Mouse (Mus musculus) liver, embryonic 14.5 days (tissue): ENCODE measurements around the gene Dolk. TPM values are rescaled to one million over a fixed set of nuclear protein-coding genes. Genes with fewer than 3 reads are reported as not detected.

Experiments used
- ATAC-seq: fragments of 200-750 bp; cut with Nextera tagmentation; 2 replicates; pipeline ENCODE4 v1.8.0; 2017; ENCODE audit warnings: moderate number of reproducible peaks, mild to moderate bottlenecking, moderate library complexity; ENCODE audit not compliant: insufficient read depth
- DNase-seq, 3 experiments: peaks; one replicate each; pipeline ENCODE4 v3.0.0-alpha.2; 2012 to 2013; ENCODE audit warnings: low read depth in 3 of 3, low spot score in 3 of 3
- H3K27ac ChIP-seq: fragments of 300-500 bp; sonication (generic); 2 replicates; pipeline ENCODE4 v1.5.1; 2014; ENCODE audit warnings: moderate library complexity, mild to moderate bottlenecking, control low read depth, inconsistent platforms
- H3K27me3 ChIP-seq: fragments of 300-500 bp; sonication (generic); 2 replicates; pipeline ENCODE4 v1.6.1; 2014; ENCODE audit warnings: mild to moderate bottlenecking, low read length, moderate library complexity; ENCODE audit not compliant: control insufficient read depth, insufficient read depth
- H3K36me3 ChIP-seq: fragments of 300-500 bp; sonication (generic); replicated peaks from 2 replicates; pipeline ENCODE4 v1.6.1; 2014; ENCODE audit warnings: low read depth; ENCODE audit not compliant: control insufficient read depth, insufficient read depth
- H3K4me1 ChIP-seq, 2 experiments: fragments of 200-500 bp in 1 of 2; fragments of 300-500 bp in 1 of 2; sonication (generic) in 1 of 2; replicated peaks; 2 replicates each; pipeline ENCODE4 v1.6.1; 2012 to 2014; ENCODE audit warnings: antibody characterized with exemption in 1 of 2, inconsistent platforms in 1 of 2, low read length in 1 of 2; ENCODE audit not compliant: control insufficient read depth in 2 of 2, insufficient read depth in 2 of 2
- H3K4me2 ChIP-seq: fragments of 300-500 bp; sonication (generic); 2 replicates; pipeline ENCODE4 v1.6.1; 2014; ENCODE audit warnings: low read depth, mild to moderate bottlenecking, control low read depth, moderate library complexity
- H3K4me3 ChIP-seq, 2 experiments: fragments of 200-500 bp in 1 of 2; fragments of 300-500 bp in 1 of 2; sonication (generic) in 1 of 2; 2 replicates each; pipeline ENCODE4 v1.5.1; 2012 to 2014; ENCODE audit warnings: low read depth in 2 of 2, low read length in 2 of 2, mild to moderate bottlenecking in 2 of 2, control low read depth in 1 of 2, inconsistent platforms in 1 of 2, moderate library complexity in 1 of 2; ENCODE audit not compliant: insufficient read depth in 1 of 2
- H3K9ac ChIP-seq: fragments of 300-500 bp; sonication (generic); replicated peaks from 2 replicates; pipeline ENCODE4 v1.6.1; 2014; ENCODE audit warnings: mild to moderate bottlenecking, control low read depth, moderate library complexity
- H3K9me3 ChIP-seq: fragments of 300-500 bp; sonication (generic); 2 replicates; pipeline ENCODE4 v1.6.1; 2016; ENCODE audit warnings: low read length, mixed read lengths; ENCODE audit not compliant: control insufficient read depth
- CTCF ChIP-seq: IDR thresholded peaks from 2 replicates; pipeline ENCODE4 v1.5.1; 2016; ENCODE audit warnings: antibody characterized with exemption, low read depth, control low read depth
- EP300 ChIP-seq: IDR thresholded peaks from 2 replicates; pipeline ENCODE4 v1.6.1; 2016; ENCODE audit warnings: antibody characterized with exemption, low read depth
- WGBS: fragments of 180-500 bp; shearing (Covaris S2); extraction: QIAGEN DNeasy Blood & Tissue Kit; methylation state at CpG from one replicate; pipeline ENCODE4 v1.1.7; 2014; ENCODE audit not compliant: insufficient replicate concordance; 5-methylcytosine and 5-hydroxymethylcytosine counted together
- polyA plus RNA-seq, 2 experiments: library from polyadenylated mRNA; depleted of rRNA in 1 of 2; stranded (reverse) in 1 of 2; unstranded in 1 of 2; fragments of >200 nt; fragmentation: Nextera tagmentation in 1 of 2; extraction: Ambion mirVana in 1 of 2; gene quantifications; 2 replicates each; pipeline versions ENCODE4 v1.2.1 to v1.2.3; 2012 to 2014

Dolk gene
- polyA plus RNA-seq, 2 experiments = 4.6 to 11.4 TPM

GRCm38 (mm10) chr2:30238906-30239465 is 47.1 kb downstream of the Dolk start:
- peaks cover 12 to 31% of the 10 kb centered on the region in 2 experiments for H3K4me1 ChIP-seq
- peak overlapping the region; percentile 94 for H3K4me2 ChIP-seq
- H3K27me3 ChIP-seq = no peaks in the 10 kb centered on the region
- no peaks in the 10 kb centered on the region for H3K9me3 ChIP-seq
- DNase-seq (no peak), ATAC-seq (no peak)
- H3K27ac ChIP-seq = peak overlapping the region; percentile 53
- H3K4me3 ChIP-seq = peak overlapping the region; percentile 84 to 94
- no peak for TF ChIP-seq EP300
- no peak for TF ChIP-seq CTCF
- H3K36me3 ChIP-seq = peaks cover 16% of the 10 kb centered on the region
- WGBS = 60% methylated on average over 3 of the region's 3 CpGs
- H3K9ac ChIP-seq = peak overlapping the region; percentile 83

GRCm38 (mm10) chr2:30237881-30238280 is 48.3 kb downstream of the Dolk start:
- peak overlapping the region; percentile 83 for H3K9ac ChIP-seq
- WGBS = under 1% methylated on average over 42 of the region's 42 CpGs
- DNase-seq = no peak
- peak overlapping the region; percentile 94 for H3K4me2 ChIP-seq
- H3K4me1 ChIP-seq = peaks cover 12 to 31% of the 10 kb centered on the region in 2 experiments
- peaks cover 10% of the 10 kb centered on the region for H3K36me3 ChIP-seq
- TF ChIP-seq EP300 (no peak), CTCF (no peak)
- H3K27ac ChIP-seq = peak overlapping the region; percentile 53
- H3K9me3 ChIP-seq = no peaks in the 10 kb centered on the region
- H3K4me3 ChIP-seq = peak overlapping the region; percentile 84 to 94
- ATAC-seq = peak; percentile 84
- no peaks in the 10 kb centered on the region for H3K27me3 ChIP-seq

DNA sequence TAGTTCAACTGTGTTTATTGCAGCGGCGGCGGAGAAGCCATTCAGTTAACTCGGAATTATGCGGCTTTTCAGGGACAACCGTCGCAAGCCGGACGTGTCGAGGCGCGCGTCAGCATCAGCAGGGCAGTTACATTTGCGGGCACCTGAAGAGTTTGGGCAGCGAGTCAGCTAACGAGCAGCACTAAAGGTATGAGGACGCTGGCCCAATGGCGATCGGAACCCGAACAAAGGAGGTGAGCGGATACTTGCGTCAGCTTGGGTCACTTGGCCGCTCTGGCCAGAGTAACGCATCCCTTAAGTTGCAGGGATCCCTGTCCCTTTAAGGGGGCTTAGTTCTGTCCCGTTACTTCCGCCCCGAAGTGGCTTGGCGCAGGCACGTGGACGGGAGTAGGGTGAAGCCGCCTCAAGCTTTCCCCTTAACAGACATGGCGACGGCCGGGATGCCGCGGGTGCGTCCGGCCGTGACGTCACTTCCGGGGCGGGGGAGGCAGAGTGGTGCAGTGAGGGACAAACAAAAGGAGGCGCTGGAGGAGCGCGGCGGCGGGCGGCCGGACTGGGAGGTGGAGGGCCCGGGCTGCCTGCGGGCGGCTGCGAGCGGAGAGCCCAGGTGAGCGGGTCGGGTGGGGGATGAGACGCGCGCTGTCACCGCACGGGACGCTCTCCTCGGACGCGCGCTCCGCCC is 48.8 kb downstream of the Dolk start, which contains the start of gene Lrrc8a:
Lrrc8a (plus strand) TSS at position 517 of the 682 bp plus-strand sequence.
- peak within 1 kb of the TSS; percentile 53 for H3K27ac ChIP-seq
- H3K9ac ChIP-seq = peak within 1 kb of the TSS; percentile 83
- peak within 1 kb of the TSS; percentile 94 for H3K4me2 ChIP-seq
- H3K4me1 ChIP-seq = peaks cover 12 to 31% of the 10 kb centered on the region in 2 experiments
- peak within 1 kb of the TSS; percentile 84 to 94 for H3K4me3 ChIP-seq
- H3K36me3 ChIP-seq = peaks cover 10% of the 10 kb centered on the region
- WGBS = under 1% methylated on average over 67 of the region's 67 CpGs
- ATAC-seq = peak; percentile 95
- no peaks in the 10 kb centered on the region for H3K27me3 ChIP-seq
- TF ChIP-seq EP300 (0 out of 2 replicates have a peak, but pooled peaks have one; percentile 39), CTCF (peak; percentile 55)
- no peaks in the 10 kb centered on the region for H3K9me3 ChIP-seq
- peak; percentile 96 to 97 (median 96) for DNase-seq

- 4% methylated on average over 18 of the region's 18 CpGs for WGBS
- Histone ChIP-seq H3K4me2 (peak overlapping the region; percentile 94), H3K27me3 (no peaks in the 10 kb centered on the region), H3K4me3 (peak overlapping the region; percentile 71 to 84), H3K9ac (peak overlapping the region; percentile 83), H3K4me1 (peaks cover 12 to 29% of the 10 kb centered on the region in 2 experiments), H3K9me3 (no peaks in the 10 kb centered on the region), H3K27ac (peak overlapping the region; percentile 0), H3K36me3 (peaks cover 8% of the 10 kb centered on the region)
- no peak for DNase-seq
- TF ChIP-seq CTCF = no peak
- TF ChIP-seq EP300 = no peak
- no peak for ATAC-seq
Observed at GRCm38 (mm10) chr2:30236426-30237198, 49.5 kb downstream of the Dolk start.
